Mouse (Mus musculus) ES-E14 (cell line): Measurements from ENCODE around the gene Fbxo21.

Experiments used
- CHD2 ChIP-seq: IDR thresholded peaks from 2 replicates; pipeline ENCODE4 v1.6.1; 2014; ENCODE audit warnings: mild to moderate bottlenecking, low read depth, low read length, inconsistent platforms
- ZC3H11A ChIP-seq: IDR thresholded peaks from 2 replicates; pipeline ENCODE4 v1.6.1; 2012; ENCODE audit warnings: low read depth, mild to moderate bottlenecking, inconsistent platforms, low read length, borderline replicate concordance
- ZNF384 ChIP-seq: IDR thresholded peaks from 2 replicates; pipeline ENCODE4 v1.6.1; 2012; ENCODE audit warnings: low read depth, low read length, inconsistent platforms

DNA sequence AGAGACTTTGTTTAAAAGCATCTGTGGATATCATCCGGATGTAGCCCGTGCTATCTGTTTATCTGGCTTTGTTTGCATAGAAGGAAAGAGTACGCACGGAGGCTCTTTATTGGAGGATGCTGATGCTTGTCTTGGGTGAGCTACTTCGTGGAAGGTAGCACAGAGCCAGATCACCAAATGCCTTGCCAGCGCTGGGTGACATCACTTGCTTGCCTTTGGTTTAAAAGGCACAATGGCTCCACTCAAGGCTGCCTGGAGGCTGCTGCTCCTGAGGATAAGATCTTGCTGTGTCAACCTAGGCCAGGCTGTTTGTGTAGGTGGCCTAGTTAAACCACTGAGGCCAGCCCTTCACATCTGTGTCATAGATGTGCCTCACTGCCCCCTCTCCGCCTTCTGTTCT is 34.3 kb downstream of the Fbxo21 start:
- no peak for TF ChIP-seq CHD2
- no peak for TF ChIP-seq ZC3H11A
- TF ChIP-seq ZNF384 = no peak
